Mouse (Mus musculus) brain, adult 2 months (tissue): ENCODE measurements around the gene Prl7d1.
"Not testable (repeated sequence)": the region's sequence is repeated elsewhere in the genome, so short reads cannot be mapped to it uniquely, and the experiment has no call there.

Experiments used
- DNase-seq: peaks from one replicate; pipeline ENCODE4 v3.0.0; 2011; ENCODE audit warnings: low read depth, low spot score

Gene Prl7d1

DNA sequence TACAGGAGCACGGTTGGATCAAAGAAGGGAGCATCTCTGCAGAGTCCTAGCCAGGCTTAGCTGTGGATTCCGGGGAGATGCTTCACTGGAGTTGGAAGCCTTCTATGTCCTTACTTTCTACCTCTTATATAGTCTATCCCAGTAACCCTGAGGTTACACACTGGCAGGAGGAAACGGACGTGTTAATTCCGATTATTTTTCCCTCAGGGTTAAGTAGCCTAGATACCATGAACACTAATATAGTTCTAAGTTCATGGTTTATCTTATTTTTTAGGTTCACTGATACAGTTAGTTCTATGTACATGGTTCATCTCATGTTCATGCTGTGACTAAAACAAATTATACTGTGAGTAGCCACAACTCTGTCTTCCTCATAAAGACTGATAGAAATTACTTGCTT is at the start of gene Prl7d1:
Gene Prl7d1 (minus strand): TSS at position 101 of the 400 bp plus-strand sequence.
- DNase-seq = no peak

DNA sequence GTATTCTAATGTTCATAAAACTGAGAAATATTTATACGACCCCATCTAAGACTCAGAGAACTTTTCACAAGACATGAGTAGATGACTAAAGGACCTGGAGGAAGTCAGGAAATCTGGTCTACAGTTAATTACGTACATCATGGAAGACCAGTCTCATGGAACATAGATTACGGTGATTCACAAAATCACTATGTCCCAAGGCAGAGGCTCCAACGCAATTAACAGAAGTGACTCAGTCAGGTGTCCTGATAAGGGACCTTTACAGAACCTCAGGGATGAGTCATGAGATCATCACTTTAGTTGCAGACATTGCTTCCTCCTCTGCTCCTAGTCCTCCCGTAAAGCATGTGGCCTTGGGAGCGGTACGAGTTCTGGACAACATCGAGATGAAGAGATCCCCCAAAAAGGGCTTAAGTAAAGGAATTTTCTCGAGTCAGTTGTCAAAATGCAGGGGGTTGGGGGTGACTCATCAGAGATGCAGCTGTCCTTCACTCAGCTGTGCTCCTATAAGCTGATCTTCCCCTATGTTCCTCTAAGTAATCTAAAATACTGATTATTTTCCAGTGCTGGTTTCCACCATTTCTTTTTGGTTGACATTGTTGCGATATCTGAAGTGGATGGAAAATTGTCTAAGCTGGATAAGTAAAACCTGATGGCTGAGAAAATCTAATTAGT is 18.1 kb upstream of the Prl7d1 start:
- peak; percentile 0 for DNase-seq

- not testable (repeated sequence) for DNase-seq
These were observed 13.9 kb upstream of the Prl7d1 start for GRCm38 (mm10) chr13:27730286-27730959.

- not testable (repeated sequence) for DNase-seq
These were observed 8.5 kb upstream of the Prl7d1 start for GRCm38 (mm10) chr13:27725057-27725456.

GRCm38 (mm10) chr13:27706521-27706920 is 10.0 kb downstream of the Prl7d1 start:
- DNase-seq = no peak

DNA sequence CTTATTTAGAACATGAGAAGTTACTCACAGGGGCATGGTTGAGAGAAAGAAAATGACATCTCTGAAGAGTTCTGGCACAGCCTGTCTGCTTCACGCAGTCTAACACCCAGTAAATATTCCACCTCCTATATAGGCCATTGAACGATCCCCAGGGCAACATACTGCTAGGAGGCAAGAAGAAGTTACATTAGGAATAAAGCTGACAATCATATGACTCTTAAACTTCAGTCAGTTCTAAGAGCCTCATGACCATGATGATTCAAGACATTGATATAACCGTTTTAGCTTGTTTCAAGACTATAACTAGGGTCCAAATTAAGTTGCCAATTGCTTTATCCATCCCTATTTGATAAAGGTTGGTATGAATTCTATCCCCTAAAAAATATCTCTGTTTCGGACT is 48.6 kb downstream of the Prl7d1 start, which contains the start of gene Prl7a2:
Gene Prl7a2 (minus strand): TSS at position 101 of the 400 bp plus-strand sequence.
- no peak for DNase-seq

DNA sequence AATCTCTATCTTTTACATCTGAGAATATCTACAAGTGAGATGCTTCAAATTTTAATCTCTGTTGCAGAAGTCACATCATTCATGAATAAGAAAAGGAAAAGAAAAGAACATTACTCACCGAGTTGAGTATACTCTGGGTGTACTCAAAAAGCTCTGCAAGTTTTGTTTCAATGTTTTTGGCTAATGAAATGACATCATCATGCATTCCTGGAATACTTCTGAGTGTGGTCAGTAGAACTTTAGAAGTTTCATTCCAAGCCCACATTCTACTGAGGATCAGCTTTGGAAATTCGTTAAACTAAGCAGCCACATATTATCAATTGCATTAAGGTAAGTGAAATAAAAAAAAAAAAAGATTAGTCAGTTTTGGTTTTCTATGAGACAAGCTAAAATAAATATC is 55.8 kb downstream of the Prl7d1 start:
- no peak for DNase-seq
